Mouse (Mus musculus): ENCODE results near the gene Cnih3.

DNA sequence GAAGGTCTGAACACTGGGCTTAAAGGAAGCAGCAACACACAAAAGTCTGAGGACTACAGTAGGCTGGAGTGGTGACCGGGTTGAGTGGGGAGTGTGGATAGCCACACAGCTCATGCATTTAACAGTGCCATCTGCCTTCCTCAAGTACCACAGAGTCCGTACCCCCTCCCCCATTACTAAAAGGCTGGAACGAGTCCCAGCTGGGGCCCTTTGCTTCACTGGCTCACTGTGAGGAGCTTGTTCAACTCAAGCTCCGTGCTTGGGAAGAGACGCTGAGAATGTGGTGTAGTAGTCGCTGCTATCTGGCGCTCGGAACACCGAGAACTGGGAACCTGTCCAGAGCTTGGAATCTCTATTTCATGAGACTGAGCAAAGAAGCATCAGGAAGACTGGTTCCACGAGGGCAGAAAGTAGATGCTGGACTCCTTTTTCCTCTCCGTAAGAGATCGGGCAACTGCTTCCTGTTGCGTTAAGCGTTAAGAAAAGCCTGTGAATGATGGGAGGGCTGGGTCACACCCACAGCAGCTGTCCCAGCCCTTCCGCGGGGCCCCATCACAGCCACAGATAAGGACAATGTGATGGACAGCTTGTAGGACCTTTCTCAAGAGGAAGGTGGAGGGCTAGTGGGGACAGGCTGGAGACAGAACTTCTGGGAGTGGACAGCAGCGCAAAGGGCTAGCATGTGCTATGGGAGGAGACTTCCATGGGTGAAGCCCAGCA is 114.3 kb downstream of the Cnih3 start:
- TF ChIP-seq CTCF (IDR thresholded peaks at IDR 0.05; ENCODE audit: low read depth) = no peak
- TF ChIP-seq EP300 (IDR thresholded peaks at IDR 0.05; ENCODE audit: low read depth) = no peak
